Mouse (Mus musculus): ENCODE measurements around the gene Prm1. TPM values are rescaled to one million over a fixed set of nuclear protein-coding genes. Genes with fewer than 3 reads are reported as not detected.

The Prm1 gene
- total RNA-seq, 2 experiments from 2014 or later: not detected

DNA sequence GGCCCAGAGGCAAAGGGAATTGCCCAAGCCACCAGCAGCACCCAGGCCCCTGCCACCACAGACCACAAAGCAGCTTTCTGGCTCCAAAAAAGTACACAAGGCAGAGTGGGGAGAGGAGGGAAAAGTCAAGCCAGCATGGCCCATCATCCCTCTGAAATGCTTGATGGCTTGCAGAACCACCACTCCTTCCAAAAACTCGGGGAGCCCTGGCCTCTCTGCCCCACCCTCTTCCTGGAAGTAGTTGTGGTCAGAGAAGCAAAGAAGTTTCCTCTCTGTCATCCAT lies 22.5 kb downstream of the Prm1 start:
- no peak for DNase-seq (ENCODE audit: low spot score in 2 of 2)

DNA sequence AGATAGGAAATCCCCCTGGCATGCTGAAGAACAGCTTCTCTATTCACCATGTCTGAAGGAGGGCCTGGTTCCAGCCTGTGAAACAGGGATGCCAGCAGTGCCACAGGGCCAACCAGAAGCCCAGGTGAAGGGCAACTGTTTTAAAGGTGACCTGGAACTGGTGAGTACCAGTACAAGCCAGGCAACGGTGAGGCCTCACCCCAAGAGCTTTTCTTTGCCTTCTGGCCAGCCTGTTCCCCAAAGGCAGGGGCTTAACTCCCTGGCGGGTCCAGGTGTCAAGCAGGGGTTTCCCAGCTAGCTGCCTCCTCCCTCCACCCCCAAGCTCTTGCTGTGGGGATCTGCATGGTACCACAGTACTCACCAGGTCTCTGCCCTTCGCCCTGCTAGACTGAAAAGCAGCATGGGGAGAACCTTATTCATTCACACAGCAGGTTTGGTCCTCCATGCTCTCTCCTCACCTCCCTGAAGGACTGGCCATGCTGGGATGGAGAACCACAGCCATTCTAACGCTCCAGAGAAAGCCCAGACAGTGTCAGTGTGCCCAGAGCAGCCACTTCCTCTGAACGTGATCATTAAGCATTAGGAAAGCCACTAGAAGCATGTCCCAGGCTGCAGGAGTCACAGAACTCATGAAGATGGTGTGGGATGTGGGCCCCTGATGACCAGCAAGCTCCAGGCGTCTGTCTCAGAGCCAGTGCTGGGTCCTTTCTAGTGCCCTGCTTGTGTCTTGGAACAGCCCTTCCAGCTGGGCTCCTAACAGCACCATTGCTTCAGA lies 23.1 kb downstream of the Prm1 start:
- no peak for DNase-seq (ENCODE audit: low spot score in 2 of 2)

DNA sequence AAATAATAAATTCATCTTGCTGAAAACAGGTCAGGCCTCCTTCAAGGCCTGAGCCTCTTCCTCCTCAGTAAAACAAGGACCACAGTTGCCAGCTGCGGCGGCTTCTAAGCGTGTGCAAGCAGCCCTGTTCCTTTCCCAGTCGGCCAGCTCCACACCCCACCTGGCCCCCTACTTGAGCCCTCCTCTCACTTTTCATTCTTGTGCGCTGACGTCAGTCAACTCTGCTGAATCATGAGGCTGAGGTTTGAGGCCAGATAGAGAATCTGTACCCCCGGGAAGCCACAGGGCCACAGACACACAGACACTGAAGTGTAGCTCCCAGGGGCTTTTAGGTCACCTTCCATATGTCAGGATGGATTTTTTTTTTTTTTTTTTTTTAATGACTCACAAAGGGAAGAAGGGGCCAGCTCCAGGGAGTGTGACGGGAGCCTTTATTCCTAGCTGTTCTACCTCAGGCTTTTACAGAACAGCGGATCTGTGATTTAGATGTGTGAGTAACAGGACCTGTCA lies 23.7 kb downstream of the Prm1 start:
- no peak for DNase-seq (ENCODE audit: low spot score in 2 of 2)

DNA sequence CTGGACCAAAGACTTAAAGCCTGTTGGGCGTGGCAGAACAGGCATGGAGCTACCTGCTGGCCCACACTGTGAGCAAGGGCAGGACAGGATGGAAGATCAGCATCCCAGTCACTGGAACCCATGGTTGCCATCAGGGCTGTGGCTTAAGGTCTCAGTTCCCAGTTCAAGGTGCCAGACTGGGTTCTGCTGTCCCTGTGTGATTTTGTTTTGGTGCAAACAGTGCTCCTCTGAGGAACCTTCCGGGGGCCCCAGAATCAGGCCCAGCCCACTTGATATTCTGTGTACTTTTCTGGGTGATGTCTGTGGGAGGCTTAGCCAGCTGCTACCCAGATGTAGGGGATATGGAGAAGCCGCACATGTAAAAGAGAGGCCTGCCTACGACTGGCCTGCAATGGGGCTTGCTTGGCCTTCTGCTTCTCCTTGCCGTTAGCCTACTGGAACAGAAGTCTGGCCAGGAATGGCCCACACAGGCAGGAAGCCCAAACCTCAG lies 25.0 kb downstream of the Prm1 start:
- no peak for DNase-seq (ENCODE audit: low spot score in 2 of 2)

- no peak for DNase-seq (ENCODE audit: low spot score in 2 of 2)
These were observed 28.0 kb downstream of the Prm1 start for GRCm38 (mm10) chr16:10777579-10778160.

GRCm38 (mm10) chr16:10776322-10776721 lies 29.3 kb downstream of the Prm1 start:
- no peak for DNase-seq (ENCODE audit: low spot score in 2 of 2)

DNA sequence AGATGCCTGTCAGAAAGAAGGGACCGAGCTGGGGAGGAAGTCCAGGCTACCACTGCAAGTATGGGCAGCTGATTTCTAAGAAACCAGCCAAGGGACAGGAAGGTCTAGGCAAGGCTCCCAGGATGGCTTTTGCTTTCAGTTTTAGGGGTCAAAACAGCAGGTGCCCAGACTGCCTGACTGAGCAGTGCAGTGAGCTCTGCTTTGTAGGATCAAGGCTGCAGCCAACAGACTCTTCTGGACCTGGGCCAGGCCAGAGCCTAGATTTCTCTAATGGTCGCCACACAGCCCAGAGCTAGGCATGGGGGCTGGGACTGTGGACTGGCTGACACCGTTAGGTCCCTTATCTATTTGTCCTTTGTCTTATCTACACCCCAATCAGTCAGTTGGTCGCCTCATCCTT lies 30.9 kb downstream of the Prm1 start:
- DNase-seq (ENCODE audit: low spot score in 2 of 2): no peak

GRCm38 (mm10) chr16:10773543-10773942 lies 32.1 kb downstream of the Prm1 start:
- DNase-seq (ENCODE audit: low spot score in 2 of 2): no peak

GRCm38 (mm10) chr16:10771769-10772510 lies 33.7 kb downstream of the Prm1 start:
- no peak for DNase-seq (ENCODE audit: low spot score in 2 of 2)

GRCm38 (mm10) chr16:10770531-10771325 lies 34.9 kb downstream of the Prm1 start:
- DNase-seq (ENCODE audit: low spot score in 2 of 2): no peak

- no peak for DNase-seq (ENCODE audit: low spot score in 2 of 2)
These were observed 36.0 kb downstream of the Prm1 start for GRCm38 (mm10) chr16:10769661-10770060.

- DNase-seq (ENCODE audit: low spot score in 2 of 2): no peak
These were observed 36.8 kb downstream of the Prm1 start for GRCm38 (mm10) chr16:10768821-10769220.

DNA sequence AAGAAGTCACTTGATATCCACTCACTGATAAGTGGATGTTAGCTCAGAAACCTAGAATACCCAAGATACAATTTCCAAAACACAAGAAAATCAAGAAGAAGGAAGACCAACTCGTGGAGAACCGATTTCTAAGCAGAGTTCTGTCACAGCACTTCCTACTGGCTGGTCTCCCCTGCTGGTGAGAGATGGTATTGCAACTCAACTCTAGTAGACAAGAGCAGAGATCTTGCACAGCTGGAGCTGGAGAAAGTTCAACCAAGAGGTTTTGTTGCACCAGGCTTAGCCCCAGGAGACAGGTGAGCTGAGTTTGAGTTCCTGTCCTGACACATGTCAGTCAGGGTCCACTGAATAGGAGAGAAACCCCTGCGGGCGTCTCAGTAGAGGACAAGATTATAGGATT lies 38.5 kb downstream of the Prm1 start:
- peak; percentile 67 to 70 for DNase-seq (ENCODE audit: low spot score in 2 of 2)

GRCm38 (mm10) chr16:10764323-10764722 lies 41.3 kb downstream of the Prm1 start:
- DNase-seq (ENCODE audit: low spot score in 2 of 2): no peak

DNA sequence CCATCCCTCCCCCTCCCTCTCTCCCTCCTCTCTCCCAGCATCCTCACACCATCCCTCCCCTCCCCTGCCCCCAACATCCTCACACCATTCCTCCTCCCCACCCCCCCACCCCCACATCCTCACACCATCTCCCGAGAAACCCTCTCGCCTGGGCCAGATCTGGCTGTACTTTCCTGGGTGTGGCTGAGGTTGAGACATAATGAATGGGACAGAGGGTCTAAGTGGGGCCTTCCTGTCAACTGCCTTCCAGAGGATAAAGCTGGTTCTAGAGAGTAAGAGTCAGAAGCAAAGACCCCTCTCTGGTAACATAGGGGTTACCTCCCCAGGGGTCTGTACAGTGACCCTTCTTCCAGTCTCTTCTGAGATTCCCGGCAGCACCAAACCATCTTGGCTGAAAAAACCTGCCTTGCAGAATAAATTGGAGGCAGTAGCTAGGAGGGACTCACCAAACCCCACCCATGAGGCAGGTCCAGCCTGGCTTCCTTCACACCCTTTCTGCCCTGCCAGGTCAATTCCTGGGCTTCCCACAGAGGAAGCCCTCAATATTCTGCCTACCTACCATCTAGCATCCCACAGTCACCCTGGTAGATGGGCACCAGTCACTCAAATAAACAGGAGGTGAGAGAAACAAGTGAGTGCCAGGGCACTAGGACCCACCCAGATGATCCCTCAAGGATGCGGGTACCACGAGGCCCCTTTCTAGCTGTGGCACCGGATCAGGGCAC lies 41.9 kb downstream of the Prm1 start:
- DNase-seq (ENCODE audit: low spot score in 2 of 2): no peak

- no peak for DNase-seq (ENCODE audit: low spot score in 2 of 2)
These were observed 43.0 kb downstream of the Prm1 start for GRCm38 (mm10) chr16:10762569-10763180.

- DNase-seq (ENCODE audit: low spot score in 2 of 2): no peak
These were observed 44.5 kb downstream of the Prm1 start for GRCm38 (mm10) chr16:10761182-10761581.

DNA sequence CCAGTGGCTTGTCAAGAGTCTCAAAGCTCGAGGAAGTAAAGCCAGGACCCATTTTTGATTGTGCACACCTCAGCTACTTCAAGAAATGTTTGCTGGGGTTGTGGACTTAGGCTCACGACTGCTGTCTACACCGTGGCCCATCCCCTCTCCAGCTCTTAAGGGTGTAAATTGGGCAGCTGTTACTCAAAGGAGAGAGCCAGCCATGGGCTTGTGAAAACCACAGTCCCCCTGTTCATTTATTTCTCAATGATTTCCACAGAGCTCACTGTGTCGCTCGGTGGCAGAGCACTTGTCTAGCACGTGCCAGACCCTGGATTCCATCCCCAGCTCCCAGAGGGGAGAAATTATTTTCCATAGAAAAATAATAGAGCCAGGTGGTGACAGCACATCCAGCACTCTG lies 49.5 kb downstream of the Prm1 start:
- DNase-seq (ENCODE audit: low spot score in 2 of 2): no peak

- no peak for DNase-seq (ENCODE audit: low spot score in 2 of 2)
These were observed 50.9 kb downstream of the Prm1 start for GRCm38 (mm10) chr16:10754521-10755296.

All from layer of hippocampus, postnatal 10 days (tissue).